Mouse (Mus musculus) urinary bladder, adult 2 months (tissue): ENCODE data around the gene Phf5a. TPM values are rescaled to one million over a fixed set of nuclear protein-coding genes. Genes with fewer than 3 reads are reported as not detected.

Source experiments
- DNase-seq: peaks from one replicate; pipeline ENCODE4 v3.0.0; 2022; ENCODE audit warnings: low spot score
- polyA plus RNA-seq: library from polyadenylated mRNA; depleted of rRNA; stranded (reverse); fragments of >200 nt; gene quantifications from 2 replicates; pipeline ENCODE4 v1.2.3, GENCODE M21; 2012

Phf5a gene
- polyA plus RNA-seq, 1 experiment: 49.6 TPM

GRCm38 (mm10) chr15:81848301-81848700 is 23.4 kb downstream of the Phf5a start:
- no peak for DNase-seq

- DNase-seq: no peak
These were observed 23.9 kb downstream of the Phf5a start for GRCm38 (mm10) chr15:81847861-81848260.

- no peak for DNase-seq
These were observed 24.6 kb downstream of the Phf5a start for GRCm38 (mm10) chr15:81847161-81847560.

GRCm38 (mm10) chr15:81846755-81847154 is 25.0 kb downstream of the Phf5a start:
- DNase-seq: no peak

GRCm38 (mm10) chr15:81845724-81846123 is 26.0 kb downstream of the Phf5a start:
- no peak for DNase-seq

- DNase-seq: no peak
These were observed 26.6 kb downstream of the Phf5a start for GRCm38 (mm10) chr15:81845033-81845625.

- DNase-seq: no peak
These were observed 29.4 kb downstream of the Phf5a start for GRCm38 (mm10) chr15:81842275-81842674.

- DNase-seq: no peak
These were observed 31.4 kb downstream of the Phf5a start for GRCm38 (mm10) chr15:81840306-81840705.

GRCm38 (mm10) chr15:81839634-81840033 is 32.1 kb downstream of the Phf5a start:
- no peak for DNase-seq

- DNase-seq: no peak
These were observed 33.0 kb downstream of the Phf5a start for GRCm38 (mm10) chr15:81838554-81839235.

GRCm38 (mm10) chr15:81836966-81837920 is 34.5 kb downstream of the Phf5a start:
- no peak for DNase-seq

GRCm38 (mm10) chr15:81836124-81836821 is 35.4 kb downstream of the Phf5a start:
- DNase-seq: no peak

- DNase-seq: no peak
These were observed 36.5 kb downstream of the Phf5a start for GRCm38 (mm10) chr15:81835007-81835880.

- no peak for DNase-seq
These were observed 37.4 kb downstream of the Phf5a start for GRCm38 (mm10) chr15:81834171-81834841.

GRCm38 (mm10) chr15:81833481-81833880 is 38.2 kb downstream of the Phf5a start:
- DNase-seq: no peak

- no peak for DNase-seq
These were observed 39.5 kb downstream of the Phf5a start for GRCm38 (mm10) chr15:81832219-81832618.

- peak; percentile 67 for DNase-seq
These were observed 40.4 kb downstream of the Phf5a start for GRCm38 (mm10) chr15:81831136-81831825.

GRCm38 (mm10) chr15:81830530-81830929 is 41.2 kb downstream of the Phf5a start:
- no peak for DNase-seq

GRCm38 (mm10) chr15:81829208-81829580 is 42.5 kb downstream of the Phf5a start:
- DNase-seq: no peak
